Mouse (Mus musculus): ENCODE data around the gene Dnajc8.

GRCm38 (mm10) chr4:132524808-132525207 is 10.5 kb upstream of the Dnajc8 start:
- no peak for TF ChIP-seq CHD2 (IDR thresholded peaks at IDR 0.05; ENCODE audit: low read depth, low read length)
- no peak for TF ChIP-seq MAFK (IDR thresholded peaks at IDR 0.05; ENCODE audit: insufficient read depth, low read depth, low read length)
- no peak for TF ChIP-seq HCFC1 (IDR thresholded peaks at IDR 0.05; ENCODE audit: borderline replicate concordance, insufficient read depth, low read length)
- no peak for TF ChIP-seq ZC3H11A (IDR thresholded peaks at IDR 0.05; ENCODE audit: borderline replicate concordance, low read depth, low read length)

Data from ES-E14 (cell line).